Mouse (Mus musculus) lung, embryonic 16.5 days (tissue): Measurements from ENCODE around the gene Cryaa. TPM values are rescaled to one million over a fixed set of nuclear protein-coding genes. Genes with fewer than 3 reads are reported as not detected.
A peak's percentile ranks its signal among the peaks of the same experiment; 100 is the strongest.

Source experiments
- ATAC-seq: fragments of 200-750 bp; cut with Nextera tagmentation; 2 replicates; pipeline ENCODE4 v1.8.0; 2017; ENCODE audit warnings: low read depth, mild to moderate bottlenecking, moderate library complexity
- H3K27ac ChIP-seq: fragments of 300-500 bp; sonication (generic); 2 replicates; pipeline ENCODE4 v1.5.1; 2014; ENCODE audit warnings: mild to moderate bottlenecking, control low read depth, low read length
- H3K27me3 ChIP-seq: fragments of 300-500 bp; sonication (generic); 2 replicates; pipeline ENCODE4 v1.6.1; 2014; ENCODE audit warnings: low read depth, low read length, mixed read lengths; ENCODE audit not compliant: control insufficient read depth, insufficient read depth
- H3K36me3 ChIP-seq: fragments of 300-500 bp; sonication (generic); 2 replicates; pipeline ENCODE4 v1.6.1; 2014; ENCODE audit warnings: low read length; ENCODE audit not compliant: control insufficient read depth, insufficient read depth
- H3K4me1 ChIP-seq: fragments of 300-500 bp; sonication (generic); replicated peaks from 2 replicates; pipeline ENCODE4 v1.6.1; 2014; ENCODE audit warnings: low read length, mixed read lengths; ENCODE audit not compliant: control insufficient read depth, insufficient read depth
- H3K4me2 ChIP-seq: fragments of 300-500 bp; sonication (generic); 2 replicates; pipeline ENCODE4 v1.6.1; 2014; ENCODE audit warnings: low read depth, low read length, control low read depth
- H3K4me3 ChIP-seq: fragments of 300-500 bp; sonication (generic); 2 replicates; pipeline ENCODE4 v1.5.1; 2014; ENCODE audit warnings: mild to moderate bottlenecking, low read length, control low read depth
- H3K9ac ChIP-seq: fragments of 300-500 bp; sonication (generic); 2 replicates; pipeline ENCODE4 v1.6.1; 2014; ENCODE audit warnings: low read length, control low read depth
- H3K9me3 ChIP-seq: fragments of 300-500 bp; sonication (generic); 2 replicates; pipeline ENCODE4 v1.6.1; 2016; ENCODE audit warnings: low read length; ENCODE audit not compliant: control insufficient read depth
- WGBS: fragments of 180-500 bp; shearing (Covaris S2); extraction: QIAGEN DNeasy Blood & Tissue Kit; methylation state at CpG from one replicate; pipeline ENCODE4 v1.1.7; 2014; 5-methylcytosine and 5-hydroxymethylcytosine counted together
- polyA plus RNA-seq: library from polyadenylated mRNA; unstranded; fragments of >200 nt; fragmentation: Nextera tagmentation; extraction: Ambion mirVana; gene quantifications from 2 replicates; pipeline ENCODE4 v1.2.1, GENCODE M21; 2015

Gene Cryaa
- polyA plus RNA-seq, 1 experiment from 2014 or later: 0.36 TPM

DNA sequence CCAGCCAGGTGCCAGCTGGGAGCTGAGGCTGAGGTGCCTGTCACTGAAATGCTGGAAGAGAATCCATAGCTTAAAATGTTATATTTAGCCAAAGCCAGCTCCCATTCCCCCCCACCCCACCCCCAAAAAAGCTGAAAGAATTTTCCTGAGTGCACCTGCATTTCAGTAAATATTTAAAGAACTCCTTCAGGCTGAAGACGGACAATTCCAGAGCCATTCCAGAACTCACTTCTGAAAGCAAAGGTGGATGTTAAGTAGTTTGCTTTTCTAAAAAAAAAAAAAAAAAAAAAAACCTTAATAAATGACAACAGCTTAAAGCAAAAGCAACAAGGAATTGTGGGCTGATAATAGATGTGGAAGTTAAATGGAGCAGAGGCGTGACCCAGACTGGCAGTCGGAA is 36.5 kb downstream of the Cryaa start:
- Histone ChIP-seq H3K36me3 (no peaks in the 10 kb centered on the region), H3K4me2 (peak overlapping the region; percentile 35; the same call in 1 of the 2 replicates), H3K4me3 (no peak overlapping the region), H3K9me3 (no peaks in the 10 kb centered on the region), H3K27me3 (no peaks in the 10 kb centered on the region), H3K27ac (peak overlapping the region; percentile 93), H3K4me1 (peaks cover 3% of the 10 kb centered on the region), H3K9ac (no peak overlapping the region)
- 33% methylated on average over 3 of the region's 3 CpGs for WGBS
- peak; percentile 68; the same call in 1 of the 2 replicates for ATAC-seq

GRCm38 (mm10) chr17:31715006-31715405 is 37.4 kb downstream of the Cryaa start:
- 73% methylated on average over 11 of the region's 11 CpGs for WGBS
- no peak overlapping the region for H3K9ac ChIP-seq
- no peak for ATAC-seq
- H3K36me3 ChIP-seq: no peaks in the 10 kb centered on the region
- H3K9me3 ChIP-seq: no peaks in the 10 kb centered on the region
- peaks cover 3% of the 10 kb centered on the region for H3K4me1 ChIP-seq
- H3K4me2 ChIP-seq: no peak overlapping the region
- H3K4me3 ChIP-seq: no peak overlapping the region
- no peak overlapping the region for H3K27ac ChIP-seq
- no peaks in the 10 kb centered on the region for H3K27me3 ChIP-seq

DNA sequence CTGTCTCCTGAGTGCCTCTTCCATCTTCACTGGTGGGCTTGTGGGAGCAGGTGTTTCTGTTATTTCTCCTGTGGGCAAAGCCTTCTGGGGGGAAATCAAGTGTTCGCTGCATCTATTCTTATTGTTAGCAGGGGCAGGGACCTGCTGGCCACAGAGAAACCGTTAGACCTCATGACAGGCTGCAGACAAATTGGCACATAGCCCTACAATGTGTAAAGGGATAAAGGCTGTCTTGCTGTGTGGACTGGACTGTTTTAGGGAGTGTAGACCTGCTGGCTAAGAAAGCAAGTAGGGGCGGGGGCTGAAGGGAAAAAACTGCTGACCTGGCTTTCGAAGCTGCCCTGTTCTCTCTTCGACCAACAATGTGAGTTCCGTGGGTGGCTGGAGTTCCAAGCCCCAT is 44.0 kb downstream of the Cryaa start:
- no peak for ATAC-seq
- H3K27me3 ChIP-seq: no peaks in the 10 kb centered on the region
- no peak overlapping the region for H3K4me3 ChIP-seq
- no peak overlapping the region for H3K4me2 ChIP-seq
- H3K36me3 ChIP-seq: no peaks in the 10 kb centered on the region
- WGBS: 68% methylated on average over 6 of the region's 6 CpGs
- no peak overlapping the region for H3K9ac ChIP-seq
- H3K27ac ChIP-seq: no peak overlapping the region
- no peaks in the 10 kb centered on the region for H3K4me1 ChIP-seq
- no peaks in the 10 kb centered on the region for H3K9me3 ChIP-seq

DNA sequence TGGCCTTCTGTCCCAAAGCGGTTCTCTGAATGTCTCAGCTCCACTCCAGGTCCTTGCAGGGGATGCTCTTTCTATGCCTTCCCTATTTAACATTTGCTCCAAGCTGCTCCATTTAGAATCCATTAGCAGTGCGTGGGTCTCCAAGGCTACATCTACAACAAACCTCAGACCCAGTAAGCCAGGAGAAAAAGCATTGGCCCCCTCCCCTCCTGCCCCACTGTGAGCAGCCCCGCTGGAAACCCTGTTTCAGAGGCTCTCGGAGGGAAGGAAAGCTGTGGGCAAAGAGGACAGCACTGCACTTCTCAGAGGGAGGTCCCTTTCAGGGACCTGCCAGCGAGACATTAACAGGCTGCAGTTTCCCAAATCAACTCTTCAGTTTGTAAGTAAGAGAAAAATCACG is 47.8 kb downstream of the Cryaa start:
- H3K9me3 ChIP-seq: no peaks in the 10 kb centered on the region
- no peak overlapping the region for H3K4me3 ChIP-seq
- H3K4me2 ChIP-seq: no peak overlapping the region
- no peaks in the 10 kb centered on the region for H3K36me3 ChIP-seq
- no peaks in the 10 kb centered on the region for H3K27me3 ChIP-seq
- ATAC-seq: no peak
- 42% methylated on average over 6 of the region's 6 CpGs for WGBS
- peaks cover 11% of the 10 kb centered on the region for H3K4me1 ChIP-seq
- H3K9ac ChIP-seq: no peak overlapping the region
- no peak overlapping the region for H3K27ac ChIP-seq

DNA sequence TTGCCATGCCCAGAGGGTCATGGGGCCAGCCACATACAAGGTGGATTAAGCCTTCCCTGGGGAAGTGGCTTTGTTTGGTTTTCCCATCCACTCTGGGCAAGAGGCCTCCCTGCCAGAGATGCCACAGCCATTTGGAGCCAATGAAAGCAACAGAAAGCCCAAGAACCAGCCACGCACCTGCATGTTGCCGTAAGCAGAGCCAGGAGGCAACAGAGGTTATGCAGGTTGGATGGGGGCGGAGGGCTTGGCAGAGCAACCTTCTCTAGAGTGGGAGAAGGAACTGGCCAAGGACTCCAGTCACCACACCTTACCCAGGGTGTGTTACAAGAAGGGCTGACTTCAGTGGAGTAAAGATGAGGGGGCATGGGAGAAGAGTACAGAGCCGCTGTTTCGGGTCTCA is 48.6 kb downstream of the Cryaa start:
- Histone ChIP-seq H3K27me3 (no peaks in the 10 kb centered on the region), H3K4me3 (no peak overlapping the region), H3K9me3 (no peaks in the 10 kb centered on the region), H3K9ac (no peak overlapping the region), H3K27ac (no peak overlapping the region), H3K36me3 (no peaks in the 10 kb centered on the region), H3K4me1 (peaks cover 15% of the 10 kb centered on the region), H3K4me2 (no peak overlapping the region)
- no peak for ATAC-seq
- WGBS: 95% methylated on average over 5 of the region's 5 CpGs

GRCm38 (mm10) chr17:31727230-31727629 is 49.6 kb downstream of the Cryaa start:
- Histone ChIP-seq H3K27me3 (no peaks in the 10 kb centered on the region), H3K4me3 (no peak overlapping the region), H3K4me2 (no peak overlapping the region), H3K27ac (peak overlapping the region; percentile 1; the same call in 1 of the 2 replicates), H3K9me3 (no peaks in the 10 kb centered on the region), H3K36me3 (no peaks in the 10 kb centered on the region), H3K9ac (no peak overlapping the region), H3K4me1 (peaks cover 16% of the 10 kb centered on the region)
- 60% methylated on average over 4 of the region's 4 CpGs for WGBS
- ATAC-seq: no peak

DNA sequence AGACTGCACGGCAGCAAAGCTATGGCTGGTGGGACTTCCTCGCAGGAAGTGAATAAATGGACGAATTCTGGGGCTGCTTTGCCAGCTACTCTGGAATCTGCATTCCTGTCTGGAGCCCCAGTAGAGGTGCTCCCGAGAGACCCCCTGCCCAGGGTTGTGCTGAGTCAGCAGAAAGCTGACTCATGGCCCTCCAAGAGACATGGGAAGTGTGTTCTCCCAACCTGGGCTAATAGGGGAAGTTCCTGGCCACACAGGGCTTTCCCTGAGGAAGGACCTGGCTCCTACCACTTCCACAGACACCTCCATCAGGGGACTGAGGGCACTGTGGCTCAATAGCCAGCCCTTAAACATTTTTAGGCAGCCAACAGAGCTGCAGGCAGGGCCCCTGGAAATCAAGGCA is 50.4 kb downstream of the Cryaa start:
- Histone ChIP-seq H3K27me3 (no peaks in the 10 kb centered on the region), H3K9ac (no peak overlapping the region), H3K36me3 (no peaks in the 10 kb centered on the region), H3K4me3 (no peak overlapping the region), H3K27ac (no peak overlapping the region), H3K9me3 (no peaks in the 10 kb centered on the region), H3K4me1 (peaks cover 16% of the 10 kb centered on the region), H3K4me2 (no peak overlapping the region)
- 41% methylated on average over 4 of the region's 4 CpGs for WGBS
- no peak for ATAC-seq

GRCm38 (mm10) chr17:31728968-31729501 is 51.4 kb downstream of the Cryaa start:
- 56% methylated on average over 7 of the region's 7 CpGs for WGBS
- H3K4me2 ChIP-seq: no peak overlapping the region
- no peaks in the 10 kb centered on the region for H3K36me3 ChIP-seq
- no peak overlapping the region; the same call in 1 of the 2 replicates for H3K27ac ChIP-seq
- no peak overlapping the region for H3K9ac ChIP-seq
- no peak overlapping the region for H3K4me3 ChIP-seq
- H3K27me3 ChIP-seq: no peaks in the 10 kb centered on the region
- peaks cover 16% of the 10 kb centered on the region for H3K4me1 ChIP-seq
- ATAC-seq: peak; percentile 88
- no peaks in the 10 kb centered on the region for H3K9me3 ChIP-seq

DNA sequence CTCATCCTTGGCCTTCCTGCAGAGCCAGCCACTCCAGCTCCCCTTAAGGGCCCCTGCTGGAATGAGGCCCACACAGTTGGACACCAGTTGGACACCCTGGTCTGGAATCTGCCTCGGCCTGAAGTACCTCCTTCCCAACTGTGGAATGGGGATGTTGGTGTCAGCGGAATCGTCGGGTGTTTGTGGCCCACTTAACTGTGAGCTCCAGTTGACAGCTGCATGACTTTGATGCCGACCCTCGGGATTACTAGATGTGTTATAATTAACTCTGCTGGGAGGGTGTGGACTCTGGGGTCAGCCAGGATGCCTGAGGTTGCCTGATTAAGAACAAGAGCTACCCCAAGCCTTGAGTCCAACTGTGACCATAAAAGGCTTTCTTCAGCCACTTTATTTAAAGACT is 53.4 kb downstream of the Cryaa start:
- Histone ChIP-seq H3K36me3 (no peaks in the 10 kb centered on the region), H3K4me3 (no peak overlapping the region), H3K9ac (no peak overlapping the region), H3K9me3 (no peaks in the 10 kb centered on the region), H3K27ac (no peak overlapping the region), H3K4me1 (peaks cover 16% of the 10 kb centered on the region), H3K4me2 (no peak overlapping the region), H3K27me3 (no peaks in the 10 kb centered on the region)
- WGBS: 20% methylated on average over 6 of the region's 6 CpGs
- ATAC-seq: peak; percentile 27; the same call in 1 of the 2 replicates
